Mouse (Mus musculus) olfactory bulb, adult 2 months (tissue): ENCODE results near the gene Dusp16. TPM values are rescaled to one million over a fixed set of nuclear protein-coding genes. Genes with fewer than 3 reads are reported as not detected.
"Not testable (repeated sequence)": the region's sequence is repeated elsewhere in the genome, so short reads cannot be mapped to it uniquely, and the experiment has no call there.

Experiments used
- H3K27ac ChIP-seq: fragments of 200-500 bp; 2 replicates; pipeline ENCODE4 v1.5.1; 2012; ENCODE audit warnings: low read depth, low read length; ENCODE audit not compliant: insufficient read depth
- H3K4me1 ChIP-seq: fragments of 200-500 bp; 2 replicates; pipeline ENCODE4 v1.6.1; 2012; ENCODE audit warnings: low read length; ENCODE audit not compliant: control insufficient read depth, insufficient read depth
- H3K4me3 ChIP-seq: fragments of 200-500 bp; 2 replicates; pipeline ENCODE4 v1.5.1; 2012; ENCODE audit warnings: mild to moderate bottlenecking, low read depth, low read length, moderate library complexity; ENCODE audit not compliant: insufficient read depth
- CTCF ChIP-seq: fragments of 200-500 bp; IDR thresholded peaks from 2 replicates; pipeline ENCODE4 v1.5.1; 2012; ENCODE audit warnings: low read depth, mild to moderate bottlenecking, low read length, moderate library complexity; ENCODE audit not compliant: insufficient read depth
- POLR2A ChIP-seq: fragments of 200-500 bp; IDR thresholded peaks from 2 replicates; pipeline ENCODE4 v1.6.1; 2012; ENCODE audit warnings: mild to moderate bottlenecking, low read depth, low read length, moderate library complexity; ENCODE audit not compliant: insufficient read depth
- WGBS: fragments of 180-500 bp; shearing (Covaris S2); methylation state at CpG from one replicate; pipeline ENCODE4 v1.1.7; 2018; 5-methylcytosine and 5-hydroxymethylcytosine counted together
- polyA plus RNA-seq: library from polyadenylated mRNA; stranded (reverse); fragments of >200 nt; gene quantifications from 2 replicates; pipeline ENCODE4 v1.2.4, GENCODE M21; 2012; ENCODE audit warnings: low replicate concordance; ENCODE audit not compliant: missing spikeins, insufficient read depth, insufficient read length

Gene Dusp16
- polyA plus RNA-seq, 1 experiment, result not detected

DNA sequence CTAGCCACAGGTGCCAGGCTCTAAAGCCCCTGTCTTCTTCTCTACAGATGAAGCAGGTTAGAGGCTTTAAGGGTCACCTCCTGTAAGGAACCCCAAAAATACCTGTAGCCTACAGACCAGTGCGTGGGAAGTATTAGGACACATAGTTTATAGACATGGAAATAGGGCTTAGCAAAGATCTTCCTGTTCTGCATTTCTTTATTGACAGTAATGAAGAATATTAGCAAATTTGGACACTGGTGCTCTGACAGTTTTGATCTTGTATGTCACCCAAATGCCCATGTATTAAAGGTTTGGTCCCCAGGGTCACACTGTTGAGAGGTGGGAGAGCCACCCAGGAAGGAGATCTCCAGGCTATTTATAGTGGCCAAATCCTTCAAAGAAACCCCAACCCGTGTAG lies 95.9 kb downstream of the Dusp16 start:
- WGBS, result 57% methylated on average over 2 of the region's 2 CpGs
- H3K27ac ChIP-seq, result no peak overlapping the region
- TF ChIP-seq CTCF (no peak), POLR2A (no peak)
- peaks cover 5% of the 10 kb centered on the region for H3K4me1 ChIP-seq
- no peak overlapping the region for H3K4me3 ChIP-seq

DNA sequence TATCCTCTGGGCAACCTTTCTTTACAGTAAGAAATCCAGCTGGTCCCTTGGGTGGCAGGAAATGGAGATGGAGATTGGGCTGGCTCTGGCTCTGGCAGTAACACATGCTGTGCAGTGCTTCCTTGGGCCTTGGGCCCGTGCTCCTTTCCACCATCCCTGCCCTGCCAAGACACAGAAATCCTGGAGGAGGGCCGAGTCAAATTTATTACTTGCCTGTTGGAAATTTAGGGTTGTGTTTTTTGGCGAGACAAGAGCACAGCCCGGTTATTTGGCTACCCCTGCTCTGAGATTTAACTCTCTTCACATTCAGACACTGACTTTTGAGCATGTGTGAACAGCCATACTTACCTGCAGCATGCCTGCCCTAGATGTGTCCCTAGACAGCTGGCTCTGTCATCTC lies 96.3 kb downstream of the Dusp16 start:
- Histone ChIP-seq H3K4me1 (peaks cover 5% of the 10 kb centered on the region), H3K4me3 (no peak overlapping the region), H3K27ac (no peak overlapping the region)
- TF ChIP-seq CTCF, result no peak
- TF ChIP-seq POLR2A, result no peak
- 36% methylated on average over 4 of the region's 4 CpGs for WGBS

DNA sequence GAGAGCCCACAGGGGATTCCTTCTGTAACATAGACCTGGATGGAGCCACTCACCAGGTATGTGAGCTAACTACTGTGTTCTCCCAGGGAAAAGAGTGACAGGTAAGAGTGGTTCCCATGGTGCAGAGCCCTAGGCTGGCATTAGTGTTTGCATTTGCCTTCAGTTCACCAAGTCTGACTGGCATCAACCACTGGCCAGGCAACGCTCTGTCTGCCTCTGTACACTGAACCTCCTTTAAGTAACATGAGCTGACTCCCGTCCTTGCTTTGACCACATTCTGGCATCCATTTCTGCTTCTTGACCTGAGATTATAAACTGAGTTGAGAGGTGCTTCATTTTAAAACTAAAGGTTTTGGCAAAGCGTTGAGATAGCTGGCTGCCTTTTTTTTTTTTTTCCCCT lies 96.8 kb downstream of the Dusp16 start:
- WGBS, result 77% methylated on average over 3 of the region's 3 CpGs
- Histone ChIP-seq H3K4me3 (no peak overlapping the region), H3K4me1 (peaks cover 5% of the 10 kb centered on the region), H3K27ac (no peak overlapping the region)
- TF ChIP-seq CTCF, result no peak
- TF ChIP-seq POLR2A, result no peak

DNA sequence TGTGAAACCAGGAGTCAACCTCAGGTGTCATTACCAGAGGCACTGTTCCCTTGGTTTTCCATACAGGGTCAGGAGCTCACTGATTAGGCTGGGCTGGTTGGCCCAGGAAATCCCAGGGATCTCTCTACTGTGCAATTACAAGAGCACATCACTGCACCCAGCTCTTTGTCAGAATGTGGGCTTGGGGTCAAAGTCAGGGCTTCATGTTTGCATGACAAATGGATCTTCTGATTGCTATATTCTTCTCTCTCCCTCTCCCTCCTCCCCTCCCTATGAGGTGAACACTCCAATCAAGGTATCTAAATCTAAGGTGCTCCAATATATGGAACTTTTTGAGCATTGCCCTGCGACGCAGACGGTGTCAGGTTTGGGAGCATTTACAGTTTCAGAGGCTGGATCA lies 97.4 kb downstream of the Dusp16 start:
- H3K4me3 ChIP-seq, result no peak overlapping the region
- H3K27ac ChIP-seq, result no peak overlapping the region
- TF ChIP-seq CTCF, result no peak
- no peak for TF ChIP-seq POLR2A
- H3K4me1 ChIP-seq, result peaks cover 5% of the 10 kb centered on the region
- 98% methylated on average over 3 of the region's 3 CpGs for WGBS

DNA sequence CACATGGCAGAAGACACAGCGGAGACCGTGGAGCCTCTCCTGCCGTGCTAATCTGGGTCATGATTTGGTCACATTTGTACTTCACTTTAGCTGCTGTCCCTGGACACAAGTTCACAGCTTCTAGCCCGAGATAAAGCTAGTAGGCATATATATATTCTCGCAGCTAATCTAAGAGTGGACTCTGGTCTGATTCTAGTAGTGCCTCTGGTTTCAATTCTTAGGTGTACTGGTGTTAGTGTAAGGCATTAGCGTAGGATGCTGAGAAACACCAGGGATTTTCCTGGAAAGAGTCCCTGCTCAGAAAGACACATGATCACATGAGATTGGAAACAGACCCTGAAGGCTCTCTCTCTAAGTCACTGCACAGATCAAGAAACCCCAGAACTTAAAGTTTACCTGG lies 97.9 kb downstream of the Dusp16 start:
- no peak overlapping the region for H3K27ac ChIP-seq
- H3K4me1 ChIP-seq, result peaks cover 5% of the 10 kb centered on the region
- no peak overlapping the region for H3K4me3 ChIP-seq
- 93% methylated on average over 6 of the region's 6 CpGs for WGBS
- TF ChIP-seq CTCF, result no peak

DNA sequence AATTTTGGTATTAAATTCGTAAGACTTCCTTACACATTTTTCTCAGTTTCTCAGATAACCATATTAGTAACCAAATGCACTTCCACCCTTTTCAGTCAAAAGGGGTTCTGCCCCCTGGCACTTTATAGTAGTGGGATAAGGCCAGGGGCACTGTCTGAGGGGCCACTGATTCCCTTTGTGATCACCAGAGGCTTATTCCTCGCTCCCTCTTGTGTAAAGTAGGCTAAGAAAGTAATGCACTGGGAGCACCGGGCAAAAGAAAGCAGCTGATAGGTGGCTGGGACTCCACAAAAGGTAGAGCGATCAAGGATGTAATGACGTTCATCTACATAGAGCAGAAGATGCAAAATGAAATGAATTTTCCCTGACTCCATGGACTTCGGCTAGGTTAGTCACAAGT lies 106.9 kb downstream of the Dusp16 start:
- no peaks in the 10 kb centered on the region for H3K4me1 ChIP-seq
- 82% methylated on average over 6 of the region's 6 CpGs for WGBS
- H3K27ac ChIP-seq, result no peak overlapping the region
- TF ChIP-seq CTCF, result no peak
- no peak overlapping the region for H3K4me3 ChIP-seq

DNA sequence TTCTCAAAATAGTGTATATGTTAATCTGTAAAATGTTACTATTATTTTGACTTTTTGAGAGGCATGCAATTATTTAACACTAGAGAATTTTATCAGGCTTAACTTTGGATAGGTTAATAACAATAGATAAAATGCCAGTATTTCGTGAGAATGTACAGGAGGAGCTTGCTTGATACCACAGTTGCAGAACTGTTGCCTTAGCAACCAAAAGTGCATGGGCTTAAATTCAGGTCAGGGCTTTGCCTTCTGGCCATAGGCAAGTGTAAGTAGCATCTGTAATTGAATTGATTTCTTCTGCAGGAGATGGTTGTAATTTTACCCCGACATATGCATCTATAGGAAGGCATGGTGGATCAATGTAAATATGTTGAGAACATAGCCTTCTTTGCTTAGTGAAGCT lies 107.4 kb downstream of the Dusp16 start:
- WGBS, result 49% methylated on average over 2 of the region's 2 CpGs
- Histone ChIP-seq H3K4me3 (no peak overlapping the region), H3K27ac (no peak overlapping the region), H3K4me1 (no peaks in the 10 kb centered on the region)
- no peak for TF ChIP-seq POLR2A
- TF ChIP-seq CTCF, result no peak

DNA sequence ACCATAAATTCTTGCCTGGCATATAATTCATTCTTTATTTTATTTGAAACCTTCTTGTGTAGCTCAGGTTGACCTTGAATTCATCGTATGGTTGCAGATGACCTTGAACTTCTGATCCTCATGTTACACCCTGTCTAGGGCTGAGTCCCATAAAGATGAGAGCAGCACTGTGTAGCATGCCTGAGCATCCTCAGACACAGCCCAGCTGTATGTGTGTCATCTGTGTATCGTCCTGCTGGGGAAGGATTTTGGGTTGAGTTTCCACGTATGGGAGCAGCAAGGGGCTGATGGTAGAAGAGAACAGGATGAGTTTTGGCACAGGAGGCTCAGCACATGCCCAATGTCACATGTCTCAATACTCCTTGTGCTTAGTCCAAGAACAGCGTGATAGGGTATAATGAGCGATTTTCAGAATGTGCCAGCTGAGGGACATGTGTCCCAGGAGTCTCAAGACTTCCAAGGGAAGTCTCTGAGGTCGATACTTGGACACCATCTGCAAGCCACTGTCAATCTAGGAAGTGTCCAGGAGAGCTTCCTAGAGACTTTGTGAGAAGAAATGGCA lies 108.0 kb downstream of the Dusp16 start:
- no peak for TF ChIP-seq CTCF
- no peak for TF ChIP-seq POLR2A
- WGBS, result 60% methylated on average over 6 of the region's 6 CpGs
- Histone ChIP-seq H3K4me1 (no peaks in the 10 kb centered on the region), H3K27ac (no peak overlapping the region), H3K4me3 (no peak overlapping the region)

DNA sequence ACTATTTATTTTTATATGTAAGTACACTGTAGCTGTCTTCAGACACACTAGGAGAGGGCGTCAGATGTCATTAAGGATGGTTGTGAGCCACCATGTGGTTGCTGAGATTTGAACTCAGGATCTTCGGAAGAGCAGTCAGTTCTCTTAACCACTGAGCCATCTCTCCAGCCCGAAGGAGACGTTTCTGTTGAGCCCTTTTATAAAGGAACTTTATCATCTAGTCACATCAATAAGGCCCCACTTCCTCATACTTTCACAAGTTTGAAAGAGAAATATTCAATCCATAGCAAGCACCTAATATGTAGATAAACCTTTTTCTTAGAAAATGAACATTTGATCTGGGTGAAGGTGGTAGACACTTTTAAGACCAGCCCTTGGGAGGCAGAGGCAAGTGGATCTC lies 113.1 kb downstream of the Dusp16 start:
- WGBS, result 97% methylated on average over 4 of the region's 4 CpGs
- not testable (repeated sequence) for H3K4me1 ChIP-seq, H3K27ac ChIP-seq, H3K4me3 ChIP-seq

DNA sequence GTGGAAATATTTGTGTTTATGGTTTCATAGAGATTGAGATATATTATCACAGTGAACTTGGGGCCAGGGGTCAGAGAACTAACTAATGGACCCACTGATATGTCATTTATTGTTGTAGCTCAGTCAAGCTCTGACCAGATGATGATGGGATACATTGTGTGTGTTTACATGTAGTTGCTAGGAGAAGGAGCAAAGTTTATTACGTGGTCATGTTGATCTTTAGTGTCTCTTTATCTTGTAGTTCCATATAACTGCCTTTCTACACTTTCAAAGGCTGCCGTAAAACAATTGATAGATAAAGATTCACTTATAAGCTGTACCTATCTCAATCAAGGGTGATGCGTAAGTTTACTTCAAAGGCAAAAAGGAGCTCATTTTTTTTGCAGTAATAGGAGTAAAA lies 114.4 kb downstream of the Dusp16 start:
- TF ChIP-seq CTCF (no peak), POLR2A (no peak)

DNA sequence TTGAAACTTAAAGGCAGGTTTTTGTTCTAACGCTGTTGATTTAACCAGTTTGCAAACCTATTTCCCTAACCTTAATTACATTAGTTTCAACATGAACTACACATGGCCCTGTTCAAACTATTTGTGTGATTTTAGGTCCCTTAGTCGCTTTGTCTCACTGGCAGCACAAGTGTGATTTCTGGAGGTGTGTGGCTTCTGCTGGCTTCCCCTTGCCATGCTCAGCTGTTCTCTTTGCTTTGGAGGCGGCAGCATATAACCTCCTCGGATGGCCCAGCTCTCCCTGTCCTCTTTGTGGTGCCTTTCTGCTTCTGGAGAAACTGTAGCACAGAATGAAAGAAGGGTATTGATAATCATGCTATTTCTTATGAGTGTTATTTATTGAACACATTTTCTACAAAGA lies 114.9 kb downstream of the Dusp16 start:
- H3K27ac ChIP-seq, result no peak overlapping the region
- no peak for TF ChIP-seq CTCF
- TF ChIP-seq POLR2A, result no peak
- 54% methylated on average over 4 of the region's 4 CpGs for WGBS

More for the DNA sequence above, 114.4 kb downstream of the Dusp16 start:
- WGBS, result 85% methylated on average over 3 of the region's 3 CpGs
- H3K27ac ChIP-seq, result no peak overlapping the region
- no peaks in the 10 kb centered on the region for H3K4me1 ChIP-seq
- no peak overlapping the region for H3K4me3 ChIP-seq

DNA sequence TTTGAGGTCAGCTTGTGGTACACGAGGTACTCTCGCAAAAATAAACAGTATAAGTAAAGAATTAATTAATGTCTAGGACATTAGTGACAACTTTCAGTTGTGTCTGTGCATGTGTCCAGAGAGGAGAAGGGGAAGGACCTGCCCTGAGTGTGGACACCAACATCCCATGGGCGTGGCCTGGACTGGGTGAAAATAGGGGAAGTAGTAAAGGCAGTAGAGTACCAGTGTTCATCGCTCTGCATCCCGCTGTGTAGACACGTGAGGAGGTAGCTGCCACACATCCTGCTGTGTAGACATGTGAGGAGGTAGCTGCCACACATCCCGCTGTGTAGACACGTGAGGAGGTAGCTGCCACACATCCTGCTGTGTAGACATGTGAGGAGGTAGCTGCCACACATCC lies 118.7 kb downstream of the Dusp16 start:
- not testable (repeated sequence) for H3K27ac ChIP-seq, H3K4me3 ChIP-seq, H3K4me1 ChIP-seq
- 90% methylated on average over 8 of the region's 8 CpGs for WGBS

More for the DNA sequence above, 114.9 kb downstream of the Dusp16 start:
- Histone ChIP-seq H3K4me1 (no peaks in the 10 kb centered on the region), H3K4me3 (no peak overlapping the region)
